Mouse (Mus musculus): ENCODE results near the gene Rnf215. TPM values are rescaled to one million over a fixed set of nuclear protein-coding genes. Genes with fewer than 3 reads are reported as not detected.
"Not testable (repeated sequence)": the region's sequence is repeated elsewhere in the genome, so short reads cannot be mapped to it uniquely, and the experiment has no call there.

Rnf215 gene
- polyA plus RNA-seq, 1 experiment from 2014 or later = 37.0 TPM

- peaks cover 29% of the 10 kb centered on the region for H3K27me3 ChIP-seq
- H3K27ac ChIP-seq = no peak overlapping the region
- H3K36me3 ChIP-seq (replicated peaks) = no peaks in the 10 kb centered on the region
- H3K4me1 ChIP-seq = peaks cover 19% of the 10 kb centered on the region
- no peak for ATAC-seq (ENCODE audit: low FRiP score)
- H3K9ac ChIP-seq = no peak overlapping the region
- no peak overlapping the region for H3K4me2 ChIP-seq
- no peak overlapping the region for H3K4me3 ChIP-seq (replicated peaks)
- WGBS = 86% methylated on average over 4 of the region's 4 CpGs
- no peaks in the 10 kb centered on the region for H3K9me3 ChIP-seq
Measured at GRCm38 (mm10) chr11:4115407-4115806, 19.6 kb upstream of the Rnf215 start.

- H3K27me3 ChIP-seq = peaks cover 35% of the 10 kb centered on the region
- H3K4me1 ChIP-seq = peaks cover 19% of the 10 kb centered on the region
- no peak overlapping the region for H3K4me3 ChIP-seq (replicated peaks)
- H3K27ac ChIP-seq = no peak overlapping the region
- H3K36me3 ChIP-seq (replicated peaks) = no peaks in the 10 kb centered on the region
- H3K9ac ChIP-seq = no peak overlapping the region
- no peak for ATAC-seq (ENCODE audit: low FRiP score)
- WGBS = 66% methylated on average over 11 of the region's 11 CpGs
- no peak overlapping the region for H3K4me2 ChIP-seq
- no peaks in the 10 kb centered on the region for H3K9me3 ChIP-seq
Measured at GRCm38 (mm10) chr11:4116458-4117141, 18.4 kb upstream of the Rnf215 start.

GRCm38 (mm10) chr11:4117372-4118071, 17.5 kb upstream of the Rnf215 start:
- Histone ChIP-seq H3K27me3 (peaks cover 35% of the 10 kb centered on the region), H3K4me3 (replicated peaks) (peak overlapping the region; percentile 59), H3K4me1 (peaks cover 19% of the 10 kb centered on the region), H3K4me2 (peak overlapping the region; percentile 96), H3K27ac (no peak overlapping the region), H3K36me3 (replicated peaks) (no peaks in the 10 kb centered on the region), H3K9ac (peak overlapping the region; percentile 78; the same call in 1 of the 2 replicates), H3K9me3 (no peaks in the 10 kb centered on the region)
- no peak for ATAC-seq (ENCODE audit: low FRiP score)
- WGBS = 21% methylated on average over 3 of the region's 3 CpGs

DNA sequence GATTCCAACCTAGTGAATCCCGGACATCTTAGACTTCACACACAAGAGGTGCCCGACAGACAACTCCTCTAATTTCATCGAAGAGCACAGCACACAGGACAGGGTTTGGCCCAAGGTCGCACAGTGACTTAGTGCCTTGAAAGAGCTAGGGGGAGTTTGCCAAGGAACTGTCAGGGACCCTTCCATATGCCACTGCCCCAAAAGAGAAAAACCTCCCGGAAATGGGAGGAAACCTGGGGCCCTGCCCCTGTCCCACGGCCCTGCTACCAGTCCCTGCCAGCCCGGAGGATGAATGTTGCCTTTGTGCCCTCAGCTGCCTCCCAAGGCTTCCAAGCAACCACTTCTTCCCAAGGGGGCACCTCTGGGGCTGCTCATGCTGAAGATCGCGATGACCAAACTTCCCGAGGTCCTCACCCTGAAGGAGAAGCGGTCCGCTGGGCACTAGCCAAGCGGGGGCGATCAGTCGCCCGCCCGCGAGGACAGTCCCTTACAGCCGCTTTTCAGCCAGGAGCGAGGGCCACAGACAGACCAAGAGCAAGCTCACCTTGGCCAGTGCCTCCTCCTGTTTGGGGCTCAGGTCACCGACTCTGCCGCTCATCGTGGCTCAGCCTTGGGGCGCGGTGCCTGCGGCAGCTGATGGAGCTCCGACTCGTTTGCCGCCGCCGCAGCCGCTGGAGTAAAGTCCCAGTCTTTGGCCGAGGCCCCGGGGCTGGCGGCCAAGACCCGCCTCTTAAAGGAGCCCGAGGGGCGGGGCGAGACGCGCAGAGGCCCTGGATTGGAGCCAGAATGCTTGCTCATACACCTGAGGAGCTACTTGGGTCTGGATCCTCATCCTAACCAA, 16.7 kb upstream of the Rnf215 start:
- H3K27ac ChIP-seq = no peak overlapping the region
- ATAC-seq (ENCODE audit: low FRiP score) = peak; percentile 76

DNA sequence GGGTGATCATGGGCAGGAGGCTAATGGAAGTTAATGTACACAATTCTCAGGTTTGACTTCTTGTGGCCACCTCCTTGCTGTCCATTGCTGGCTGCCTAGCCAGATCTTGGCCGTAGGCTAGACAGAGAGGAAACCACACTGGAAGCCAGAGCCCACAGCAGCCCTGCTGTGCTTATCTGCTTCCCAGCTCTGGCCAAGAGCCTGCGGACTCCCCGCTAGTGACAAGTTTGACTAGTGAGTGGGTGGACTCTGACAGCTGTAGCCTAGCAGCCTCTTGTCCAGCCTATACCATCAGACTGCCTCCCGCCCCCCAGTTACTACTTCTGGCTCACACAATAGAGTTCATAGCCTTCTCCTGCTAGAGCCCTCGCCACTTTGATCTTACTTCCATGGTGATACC, 15.4 kb upstream of the Rnf215 start:
- peaks cover 19% of the 10 kb centered on the region for H3K4me1 ChIP-seq
- H3K9ac ChIP-seq = no peak overlapping the region
- H3K4me2 ChIP-seq = no peak overlapping the region
- no peak for ATAC-seq (ENCODE audit: low FRiP score)
- WGBS = 94% methylated on average over 5 of the region's 5 CpGs
- H3K4me3 ChIP-seq (replicated peaks) = no peak overlapping the region
- no peak overlapping the region for H3K27ac ChIP-seq
- H3K27me3 ChIP-seq = peaks cover 40% of the 10 kb centered on the region
- no peaks in the 10 kb centered on the region for H3K36me3 ChIP-seq (replicated peaks)
- 0 out of 2 replicates have a peak, but pooled peaks cover 3% of the 10 kb centered on the region for H3K9me3 ChIP-seq

More for the DNA sequence above, 16.7 kb upstream of the Rnf215 start:
- H3K9me3 ChIP-seq = no peaks in the 10 kb centered on the region
- H3K4me2 ChIP-seq = peak overlapping the region; percentile 96
- peaks cover 40% of the 10 kb centered on the region for H3K27me3 ChIP-seq
- H3K4me3 ChIP-seq (replicated peaks) = peak overlapping the region; percentile 59
- no peaks in the 10 kb centered on the region for H3K36me3 ChIP-seq (replicated peaks)
- peak overlapping the region; percentile 78 for H3K9ac ChIP-seq
- peaks cover 19% of the 10 kb centered on the region for H3K4me1 ChIP-seq
- 3% methylated on average over 41 of the region's 41 CpGs for WGBS

DNA sequence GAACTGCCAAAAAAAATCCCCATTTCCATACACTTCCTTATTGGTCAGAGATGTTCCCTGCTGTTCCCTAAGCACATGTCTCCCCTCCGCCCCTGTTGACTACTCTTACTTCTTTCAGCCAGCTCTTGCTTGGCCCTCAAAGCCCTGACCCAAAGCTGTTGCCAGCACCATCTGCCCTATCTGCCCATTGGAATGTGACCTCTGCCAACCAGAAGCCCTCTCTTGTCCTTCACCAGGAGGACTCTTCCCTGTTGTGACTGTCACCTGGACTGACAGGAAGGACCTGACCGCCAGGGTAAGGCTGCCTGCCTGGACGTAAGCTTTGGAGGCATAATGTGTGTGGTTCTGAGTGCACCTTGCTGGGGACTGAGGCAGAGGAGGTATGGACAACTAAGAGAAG, 13.3 kb upstream of the Rnf215 start:
- H3K27me3 ChIP-seq = peaks cover 39% of the 10 kb centered on the region
- no peak overlapping the region for H3K9ac ChIP-seq
- ATAC-seq (ENCODE audit: low FRiP score) = no peak
- no peaks in the 10 kb centered on the region for H3K36me3 ChIP-seq (replicated peaks)
- no peak overlapping the region for H3K27ac ChIP-seq
- WGBS = 82% methylated on average over 3 of the region's 3 CpGs
- H3K9me3 ChIP-seq = 0 out of 2 replicates have a peak, but pooled peaks cover 12% of the 10 kb centered on the region
- H3K4me2 ChIP-seq = no peak overlapping the region
- H3K4me1 ChIP-seq = peaks cover 15% of the 10 kb centered on the region
- no peak overlapping the region for H3K4me3 ChIP-seq (replicated peaks)

GRCm38 (mm10) chr11:4122226-4122625, 12.8 kb upstream of the Rnf215 start:
- H3K4me3 ChIP-seq (replicated peaks) = no peak overlapping the region

GRCm38 (mm10) chr11:4122742-4123579, 12.0 kb upstream of the Rnf215 start, which contains the start of gene Sec14l2:
Sec14l2 (minus strand) TSS chr11:4123415.
- Histone ChIP-seq H3K36me3 (replicated peaks) (no peaks in the 10 kb centered on the region), H3K27ac (no peak within 1 kb of the TSS), H3K4me3 (replicated peaks) (no peak within 1 kb of the TSS), H3K9me3 (0 out of 2 replicates have a peak, but pooled peaks cover 17% of the 10 kb centered on the region), H3K4me1 (peaks cover 8% of the 10 kb centered on the region), H3K27me3 (peaks cover 27% of the 10 kb centered on the region), H3K9ac (no peak within 1 kb of the TSS), H3K4me2 (no peak within 1 kb of the TSS)
- no peak for ATAC-seq (ENCODE audit: low FRiP score)
- 65% methylated on average over 10 of the region's 10 CpGs for WGBS

More at GRCm38 (mm10) chr11:4122226-4122625, 12.8 kb upstream of the Rnf215 start:
- no peak overlapping the region for H3K9ac ChIP-seq
- no peak overlapping the region for H3K4me2 ChIP-seq
- H3K4me1 ChIP-seq = peaks cover 14% of the 10 kb centered on the region
- peaks cover 34% of the 10 kb centered on the region for H3K27me3 ChIP-seq
- no peak for ATAC-seq (ENCODE audit: low FRiP score)
- no peaks in the 10 kb centered on the region for H3K36me3 ChIP-seq (replicated peaks)
- H3K27ac ChIP-seq = no peak overlapping the region
- 0 out of 2 replicates have a peak, but pooled peaks cover 17% of the 10 kb centered on the region for H3K9me3 ChIP-seq
- WGBS = 83% methylated on average over 5 of the region's 5 CpGs

DNA sequence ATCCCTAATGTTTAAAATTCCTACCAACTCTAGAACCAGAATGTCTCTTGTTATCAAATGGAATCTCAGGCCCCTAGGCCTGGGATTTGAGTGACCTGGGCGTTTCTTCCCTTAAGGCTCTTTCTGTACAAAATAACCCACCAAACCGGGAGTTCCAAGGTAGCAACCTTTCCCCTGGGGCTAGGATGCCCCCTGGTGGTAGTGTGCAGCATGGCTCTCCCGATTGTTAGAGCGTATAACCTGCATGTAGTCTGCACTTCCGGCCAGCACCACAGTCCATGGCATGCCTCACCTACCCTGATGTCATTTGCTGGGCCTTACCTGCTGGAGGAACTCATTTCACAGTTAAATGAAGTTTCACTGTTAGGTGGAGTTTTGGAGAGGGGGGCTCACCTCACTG, 11.1 kb upstream of the Rnf215 start:
- H3K4me3 ChIP-seq (replicated peaks) = no peak overlapping the region
- 65% methylated on average over 5 of the region's 5 CpGs for WGBS
- H3K4me1 ChIP-seq = peaks cover under 1% of the 10 kb centered on the region
- H3K27me3 ChIP-seq = peaks cover 24% of the 10 kb centered on the region
- no peak overlapping the region for H3K9ac ChIP-seq
- H3K4me2 ChIP-seq = no peak overlapping the region
- ATAC-seq (ENCODE audit: low FRiP score) = no peak
- no peaks in the 10 kb centered on the region for H3K36me3 ChIP-seq (replicated peaks)
- no peak overlapping the region for H3K27ac ChIP-seq
- 0 out of 2 replicates have a peak, but pooled peaks cover 17% of the 10 kb centered on the region for H3K9me3 ChIP-seq

DNA sequence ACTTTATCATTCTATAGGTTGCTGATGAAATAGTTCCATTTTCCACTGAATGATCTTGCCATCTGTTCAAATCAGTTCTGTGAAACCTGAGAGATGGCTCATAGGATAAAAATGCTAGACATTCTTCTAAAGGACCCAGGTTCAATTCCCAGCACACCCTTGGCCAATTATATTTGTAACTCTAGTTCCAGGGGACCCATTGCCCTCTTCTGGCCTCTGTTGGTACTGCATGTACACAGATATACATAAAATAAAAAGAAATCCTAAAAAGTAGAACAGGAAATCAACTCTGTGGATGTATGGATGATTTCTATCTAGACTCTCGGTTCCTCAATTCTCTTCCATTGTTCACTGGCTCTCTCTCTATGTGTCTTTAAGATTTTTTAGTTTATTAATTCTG, 7.9 kb upstream of the Rnf215 start:
- H3K4me3 ChIP-seq (replicated peaks) = no peak overlapping the region
- ATAC-seq (ENCODE audit: low FRiP score) = no peak
- H3K4me1 ChIP-seq = 0 out of 2 replicates have a peak, but pooled peaks cover 3% of the 10 kb centered on the region
- WGBS = 90% methylated on average over 1 of the region's 1 CpGs
- peaks cover 4% of the 10 kb centered on the region; the same call in 1 of the 2 replicates for H3K27me3 ChIP-seq
- no peak overlapping the region for H3K9ac ChIP-seq
- H3K9me3 ChIP-seq = 0 out of 2 replicates have a peak, but pooled peaks cover 17% of the 10 kb centered on the region
- no peak overlapping the region for H3K4me2 ChIP-seq
- H3K27ac ChIP-seq = no peak overlapping the region
- no peaks in the 10 kb centered on the region for H3K36me3 ChIP-seq (replicated peaks)

DNA sequence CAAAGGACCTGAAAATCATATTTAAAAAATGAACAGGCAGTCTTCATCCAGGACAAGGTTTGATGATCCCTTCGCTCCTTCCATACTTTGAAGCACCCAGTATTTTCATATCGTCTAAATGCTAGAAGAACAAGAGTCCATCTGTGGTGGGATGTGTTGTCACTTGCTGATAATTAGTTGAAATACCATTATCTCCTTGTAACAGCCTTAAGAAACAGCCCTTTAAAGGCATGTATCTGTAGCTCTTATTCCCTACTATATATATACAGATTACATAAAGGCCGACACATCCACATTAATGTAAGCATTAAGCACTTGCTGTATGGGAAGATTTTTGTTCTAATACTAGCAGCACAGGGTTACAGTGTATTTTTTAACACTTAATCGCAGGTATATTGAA, 6.5 kb upstream of the Rnf215 start:
- not testable (repeated sequence) for ATAC-seq (ENCODE audit: low FRiP score)

More for the DNA sequence above, 6.5 kb upstream of the Rnf215 start:
- not testable (repeated sequence) for H3K4me2 ChIP-seq; H3K27ac ChIP-seq; H3K9ac ChIP-seq; H3K27me3 ChIP-seq; H3K36me3 ChIP-seq (replicated peaks); H3K4me3 ChIP-seq (replicated peaks); H3K4me1 ChIP-seq
- 94% methylated on average over 4 of the region's 4 CpGs for WGBS
- peaks cover 19% of the 10 kb centered on the region; the same call in 1 of the 2 replicates for H3K9me3 ChIP-seq

All from forebrain, embryonic 12.5 days (tissue).